Mouse (Mus musculus) heart, embryonic 15.5 days (tissue): ENCODE measurements around the gene Slc25a13. TPM values are rescaled to one million over a fixed set of nuclear protein-coding genes. Genes with fewer than 3 reads are reported as not detected.

Source experiments
- ATAC-seq: fragments of 200-750 bp; cut with Nextera tagmentation; replicated peaks from 2 replicates; pipeline ENCODE4 v1.8.0; 2017; ENCODE audit warnings: low read depth, moderate TSS enrichment; ENCODE audit not compliant: insufficient number of reproducible peaks, insufficient read depth, low FRiP score
- H3K27ac ChIP-seq: fragments of 300-500 bp; sonication (generic); 2 replicates; pipeline ENCODE4 v1.5.1; 2015; ENCODE audit warnings: mild to moderate bottlenecking, inconsistent platforms
- H3K27me3 ChIP-seq: fragments of 300-500 bp; sonication (generic); 2 replicates; pipeline ENCODE4 v1.6.1; 2015; ENCODE audit warnings: inconsistent platforms
- H3K36me3 ChIP-seq: fragments of 300-500 bp; sonication (generic); 2 replicates; pipeline ENCODE4 v1.6.1; 2015; ENCODE audit warnings: mild to moderate bottlenecking, inconsistent platforms
- H3K4me1 ChIP-seq: fragments of 300-500 bp; sonication (generic); replicated peaks from 2 replicates; pipeline ENCODE4 v1.6.1; 2015; ENCODE audit warnings: inconsistent platforms
- H3K4me2 ChIP-seq: fragments of 300-500 bp; sonication (generic); 2 replicates; pipeline ENCODE4 v1.6.1; 2015; ENCODE audit warnings: inconsistent platforms, mild to moderate bottlenecking, moderate library complexity
- H3K4me3 ChIP-seq: fragments of 300-500 bp; sonication (generic); 2 replicates; pipeline ENCODE4 v1.5.1; 2015; ENCODE audit warnings: mild to moderate bottlenecking, inconsistent platforms
- H3K9ac ChIP-seq: fragments of 300-500 bp; sonication (generic); 2 replicates; pipeline ENCODE4 v1.6.1; 2015; ENCODE audit warnings: mild to moderate bottlenecking, inconsistent platforms
- H3K9me3 ChIP-seq: fragments of 300-500 bp; sonication (generic); replicated peaks from 2 replicates; pipeline ENCODE4 v1.6.1; 2016; ENCODE audit warnings: inconsistent platforms
- WGBS: fragments of 180-500 bp; shearing (Covaris S2); methylation state at CpG from one replicate; pipeline ENCODE4 v1.1.7; 2015; ENCODE audit warnings: mixed read lengths; 5-methylcytosine and 5-hydroxymethylcytosine counted together
- polyA plus RNA-seq: library from polyadenylated mRNA; unstranded; fragments of >200 nt; fragmentation: Nextera tagmentation; extraction: Ambion mirVana; gene quantifications from 2 replicates; pipeline ENCODE4 v1.2.1, GENCODE M21; 2015

The Slc25a13 gene
- polyA plus RNA-seq, 1 experiment from 2014 or later, result 54.3 TPM

DNA sequence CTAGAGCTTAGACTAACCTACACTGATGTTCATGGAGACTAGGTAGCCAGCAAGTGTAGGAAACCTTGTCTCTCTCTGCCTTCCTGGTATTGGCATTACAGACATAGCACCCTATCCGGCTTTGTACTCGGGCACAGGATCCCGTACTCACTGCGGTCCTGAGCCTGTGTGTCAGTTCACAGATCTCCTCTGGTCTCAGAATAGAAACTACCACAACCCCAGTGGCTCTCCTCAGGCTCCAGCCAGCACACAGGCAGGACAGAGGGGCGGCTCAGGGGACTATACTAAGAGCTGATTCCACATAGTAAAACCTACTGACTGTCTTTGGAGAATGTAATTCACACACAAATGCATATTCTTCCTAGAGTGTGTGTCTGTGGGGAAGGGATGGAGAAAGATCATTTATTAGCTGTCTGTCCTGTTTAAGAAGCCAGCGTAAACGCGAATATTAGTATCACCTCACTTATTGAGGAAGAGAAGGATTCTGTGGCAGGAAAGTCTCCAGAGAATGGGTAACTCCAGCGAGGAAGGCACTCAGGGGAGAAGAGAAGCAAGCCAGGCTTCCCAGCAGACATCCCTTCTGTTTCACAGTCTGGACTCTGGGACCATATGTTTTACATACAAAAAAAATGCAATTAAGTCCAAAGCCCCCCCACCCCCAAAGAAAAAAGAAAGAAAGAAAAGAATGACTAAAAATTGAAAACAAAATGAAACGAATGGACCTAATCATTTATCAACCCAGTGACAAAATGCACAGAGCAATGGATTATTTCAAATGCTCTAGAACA, 49.4 kb downstream of the Slc25a13 start:
- H3K4me2 ChIP-seq, result no peak overlapping the region
- no peak overlapping the region for H3K4me3 ChIP-seq
- H3K27ac ChIP-seq, result peak overlapping the region; percentile 46
- WGBS, result 67% methylated on average over 10 of the region's 10 CpGs
- no peaks in the 10 kb centered on the region for H3K27me3 ChIP-seq
- no peak overlapping the region for H3K9ac ChIP-seq
- peaks cover 21% of the 10 kb centered on the region for H3K4me1 ChIP-seq
- ATAC-seq, result 0 out of 2 replicates have a peak, but pooled peaks have one; percentile 58
- H3K9me3 ChIP-seq, result no peaks in the 10 kb centered on the region
- H3K36me3 ChIP-seq, result no peaks in the 10 kb centered on the region

DNA sequence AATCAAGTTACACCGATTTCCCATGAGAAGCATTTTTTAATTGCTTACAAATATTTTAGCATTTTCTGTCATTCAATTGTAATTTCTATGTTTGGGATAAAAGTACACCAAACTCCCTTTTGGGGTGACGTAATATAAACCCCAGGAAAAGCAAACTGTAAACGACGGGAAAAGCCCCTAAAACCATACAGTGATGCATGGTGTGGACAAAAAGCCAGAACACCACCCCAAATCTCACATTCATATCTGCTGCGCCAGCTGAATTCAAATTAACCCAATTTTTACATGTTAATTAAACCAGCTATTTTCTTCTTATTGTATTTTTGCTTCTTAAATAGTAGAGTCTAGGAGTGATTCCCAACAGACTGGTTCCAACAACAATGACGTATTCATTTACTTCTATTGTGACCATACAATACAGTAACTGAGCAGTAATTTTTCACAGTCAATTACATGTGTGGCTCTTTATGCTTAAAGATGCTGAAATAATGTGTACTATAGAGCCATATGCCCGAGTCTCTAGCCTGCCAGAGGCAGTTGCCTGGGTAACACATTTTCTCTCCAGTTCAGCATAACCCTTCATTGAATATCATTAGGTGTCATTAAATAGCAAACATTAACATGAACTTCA, 53.9 kb downstream of the Slc25a13 start:
- no peak overlapping the region for H3K27ac ChIP-seq
- H3K36me3 ChIP-seq, result no peaks in the 10 kb centered on the region
- H3K4me1 ChIP-seq, result peaks cover 26% of the 10 kb centered on the region
- no peak overlapping the region for H3K9ac ChIP-seq
- H3K27me3 ChIP-seq, result no peaks in the 10 kb centered on the region
- no peak overlapping the region for H3K4me3 ChIP-seq
- WGBS, result 90% methylated on average over 7 of the region's 7 CpGs
- no peak overlapping the region for H3K4me2 ChIP-seq
- no peak for ATAC-seq
- no peaks in the 10 kb centered on the region for H3K9me3 ChIP-seq

DNA sequence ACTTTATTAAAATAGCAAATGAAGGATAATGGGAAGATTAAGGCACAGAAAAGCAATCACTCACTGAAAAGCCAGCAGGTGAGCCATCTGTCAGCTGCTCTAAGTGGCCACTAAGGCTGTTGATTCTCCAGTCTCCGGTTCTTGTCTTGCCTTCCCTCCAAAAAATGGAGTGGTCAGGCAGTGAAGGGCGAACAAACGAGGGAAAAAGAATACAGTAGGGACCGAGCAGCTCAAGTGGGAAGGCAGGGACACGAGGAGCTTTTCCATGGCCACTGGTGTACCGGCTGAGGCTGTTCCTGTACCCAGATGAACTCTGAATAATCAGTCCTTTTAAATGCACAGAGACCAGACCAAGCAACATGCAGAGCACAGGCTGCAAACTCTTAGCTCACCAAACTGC, 54.8 kb downstream of the Slc25a13 start:
- Histone ChIP-seq H3K27ac (no peak overlapping the region), H3K4me3 (no peak overlapping the region), H3K27me3 (no peaks in the 10 kb centered on the region), H3K36me3 (no peaks in the 10 kb centered on the region), H3K9me3 (no peaks in the 10 kb centered on the region), H3K9ac (no peak overlapping the region), H3K4me2 (no peak overlapping the region), H3K4me1 (peaks cover 18% of the 10 kb centered on the region)
- no peak for ATAC-seq
- 60% methylated on average over 6 of the region's 6 CpGs for WGBS

DNA sequence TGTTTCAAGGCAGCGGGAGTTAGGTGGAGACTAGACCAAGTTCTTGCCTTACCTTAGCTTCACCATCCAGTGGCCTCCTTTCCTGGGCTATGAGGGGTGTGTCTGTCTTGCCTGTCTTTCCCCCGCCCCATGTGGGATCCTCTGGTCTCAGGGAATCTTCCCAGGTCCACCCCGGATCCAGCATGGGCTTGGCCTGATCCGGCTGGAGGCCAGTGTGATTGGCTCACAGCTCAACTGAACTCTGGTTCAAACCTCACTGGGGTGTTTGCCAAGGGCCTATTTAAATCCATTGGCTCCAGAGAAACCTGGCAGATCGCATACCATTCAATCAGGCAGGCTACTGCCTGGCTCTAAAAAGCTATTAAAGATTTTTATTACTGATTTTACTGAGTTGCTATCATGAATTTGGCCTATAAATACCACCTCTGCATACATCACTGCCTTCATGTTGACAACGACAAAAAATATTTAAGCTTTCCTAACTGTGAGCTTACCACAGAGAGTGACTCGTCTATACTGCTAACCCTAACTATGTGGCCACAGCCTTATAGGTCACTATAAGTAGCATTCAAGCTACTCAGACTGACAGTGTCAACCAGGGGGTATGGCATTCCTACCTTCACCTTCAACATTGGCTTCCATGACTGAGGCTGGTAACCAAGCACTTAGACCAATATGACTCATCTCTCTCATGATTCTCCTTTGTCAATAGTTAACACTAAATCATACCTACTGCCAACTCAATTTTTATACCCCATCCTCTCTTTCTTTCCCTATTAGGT, 56.1 kb downstream of the Slc25a13 start:
- ATAC-seq, result no peak
- Histone ChIP-seq H3K9ac (no peak overlapping the region), H3K9me3 (no peaks in the 10 kb centered on the region), H3K4me2 (no peak overlapping the region), H3K27me3 (no peaks in the 10 kb centered on the region), H3K36me3 (no peaks in the 10 kb centered on the region), H3K27ac (no peak overlapping the region), H3K4me1 (peaks cover 25% of the 10 kb centered on the region), H3K4me3 (no peak overlapping the region)
- WGBS, result 76% methylated on average over 7 of the region's 7 CpGs

DNA sequence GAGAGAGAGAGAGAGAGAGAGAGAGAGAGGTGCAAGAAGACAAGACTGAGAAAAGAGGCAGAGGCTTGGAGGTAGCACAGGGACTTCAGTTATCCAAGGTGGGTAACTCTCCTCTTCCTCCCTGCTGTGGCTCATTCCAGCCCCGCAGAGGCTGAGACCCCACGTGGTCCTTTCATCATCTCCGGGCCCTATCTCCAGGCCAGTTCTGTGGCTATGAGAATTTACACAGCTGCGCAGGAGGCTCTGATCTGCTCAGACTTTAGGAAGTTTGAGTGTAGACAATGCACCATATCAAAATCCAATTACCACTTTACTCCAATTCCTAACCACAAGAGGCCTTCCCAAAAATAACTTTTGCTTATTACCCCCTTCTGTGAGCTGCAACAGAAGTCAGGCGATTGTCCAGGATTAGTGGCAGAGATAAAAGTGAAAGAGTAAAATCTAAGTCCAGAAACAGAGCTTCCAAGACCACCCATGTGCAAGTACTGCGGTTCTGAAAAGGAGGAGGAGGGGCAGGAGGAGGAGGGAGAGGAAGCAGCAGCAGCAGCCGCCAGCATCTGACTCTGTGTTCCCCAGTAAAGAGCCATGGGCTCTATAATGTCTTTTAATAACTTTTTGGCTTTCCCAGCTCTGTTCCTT, 57.6 kb downstream of the Slc25a13 start:
- Histone ChIP-seq H3K27ac (peak overlapping the region; percentile 67), H3K27me3 (no peaks in the 10 kb centered on the region), H3K4me1 (peaks cover 29% of the 10 kb centered on the region), H3K4me3 (no peak overlapping the region), H3K4me2 (no peak overlapping the region; the same call in 1 of the 2 replicates), H3K9ac (no peak overlapping the region), H3K36me3 (no peaks in the 10 kb centered on the region), H3K9me3 (no peaks in the 10 kb centered on the region)
- WGBS, result 19% methylated on average over 7 of the region's 7 CpGs
- ATAC-seq, result no peak

DNA sequence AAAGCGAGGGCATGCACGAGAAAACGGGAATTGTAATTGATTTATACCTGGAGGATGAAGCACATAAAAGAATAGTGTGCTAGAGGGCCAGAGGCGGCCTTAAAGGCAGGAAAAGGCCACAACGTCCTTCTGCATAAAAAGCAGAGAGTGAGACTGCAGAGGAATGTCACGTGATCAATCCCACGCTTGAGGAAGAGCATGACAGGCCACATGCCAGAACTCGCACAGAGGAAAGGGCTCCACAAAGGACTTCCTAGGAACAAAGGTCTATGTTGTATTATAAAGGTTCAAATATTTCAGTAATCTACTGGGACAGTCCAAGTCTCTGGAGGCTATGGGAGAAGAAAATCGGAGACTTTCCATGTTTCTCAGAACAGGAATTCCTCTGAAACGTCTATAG, 63.5 kb downstream of the Slc25a13 start:
- Histone ChIP-seq H3K27me3 (no peaks in the 10 kb centered on the region), H3K4me3 (no peak overlapping the region), H3K9ac (no peak overlapping the region), H3K9me3 (no peaks in the 10 kb centered on the region), H3K4me2 (no peak overlapping the region), H3K27ac (peak overlapping the region; percentile 4; the same call in 1 of the 2 replicates), H3K4me1 (peaks cover 22% of the 10 kb centered on the region), H3K36me3 (no peaks in the 10 kb centered on the region)
- ATAC-seq, result no peak
- 47% methylated on average over 10 of the region's 10 CpGs for WGBS

DNA sequence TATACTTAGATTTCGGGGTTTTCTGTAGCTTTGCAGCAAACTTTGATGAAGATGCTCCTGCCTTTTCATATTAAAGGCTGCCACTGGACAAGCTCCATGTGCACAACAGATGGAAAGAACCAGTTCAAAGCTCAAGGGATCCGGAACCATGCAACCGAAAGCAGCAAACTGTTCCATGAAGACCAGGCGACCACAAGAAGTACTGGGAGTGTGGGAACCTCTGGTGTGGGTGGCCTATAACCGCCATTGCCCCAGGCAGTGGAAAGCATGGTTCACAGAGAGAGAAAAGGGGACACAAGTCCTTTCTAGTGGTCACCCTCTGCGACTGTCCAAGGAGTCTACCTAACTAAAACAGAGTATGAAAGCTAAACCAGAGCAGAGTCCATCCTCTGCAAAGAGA, 66.2 kb downstream of the Slc25a13 start:
- no peaks in the 10 kb centered on the region for H3K9me3 ChIP-seq
- H3K4me3 ChIP-seq, result no peak overlapping the region
- H3K4me1 ChIP-seq, result peaks cover 15% of the 10 kb centered on the region
- H3K4me2 ChIP-seq, result no peak overlapping the region
- no peak for ATAC-seq
- no peak overlapping the region for H3K9ac ChIP-seq
- no peak overlapping the region for H3K27ac ChIP-seq
- 0 out of 2 replicates have a peak, but pooled peaks cover 4% of the 10 kb centered on the region for H3K36me3 ChIP-seq
- H3K27me3 ChIP-seq, result no peaks in the 10 kb centered on the region
- WGBS, result 90% methylated on average over 6 of the region's 6 CpGs

DNA sequence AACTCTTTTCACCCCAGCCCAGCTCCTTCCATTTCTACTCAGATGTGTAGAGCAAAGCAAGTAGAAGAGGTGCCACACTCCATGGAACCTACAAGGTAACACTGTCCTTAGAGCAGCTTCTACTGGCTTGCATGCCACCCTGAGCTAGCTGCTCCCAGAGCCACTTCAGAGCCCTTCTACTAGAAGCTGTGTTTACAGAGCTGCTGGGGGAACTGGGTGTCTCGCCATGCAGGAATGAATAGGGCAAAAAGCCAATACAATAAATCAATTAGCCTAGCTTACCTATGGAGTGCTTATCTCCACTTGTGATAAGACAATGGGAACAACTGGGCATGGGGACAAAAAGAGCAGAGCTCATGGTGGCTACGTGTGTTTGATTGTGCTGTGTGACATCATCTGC, 67.2 kb downstream of the Slc25a13 start:
- Histone ChIP-seq H3K4me2 (no peak overlapping the region), H3K27me3 (no peaks in the 10 kb centered on the region), H3K36me3 (0 out of 2 replicates have a peak, but pooled peaks cover 4% of the 10 kb centered on the region), H3K4me1 (peaks cover 10% of the 10 kb centered on the region), H3K4me3 (no peak overlapping the region), H3K27ac (no peak overlapping the region), H3K9ac (no peak overlapping the region), H3K9me3 (no peaks in the 10 kb centered on the region)
- 37% methylated on average over 2 of the region's 2 CpGs for WGBS
- ATAC-seq, result no peak

DNA sequence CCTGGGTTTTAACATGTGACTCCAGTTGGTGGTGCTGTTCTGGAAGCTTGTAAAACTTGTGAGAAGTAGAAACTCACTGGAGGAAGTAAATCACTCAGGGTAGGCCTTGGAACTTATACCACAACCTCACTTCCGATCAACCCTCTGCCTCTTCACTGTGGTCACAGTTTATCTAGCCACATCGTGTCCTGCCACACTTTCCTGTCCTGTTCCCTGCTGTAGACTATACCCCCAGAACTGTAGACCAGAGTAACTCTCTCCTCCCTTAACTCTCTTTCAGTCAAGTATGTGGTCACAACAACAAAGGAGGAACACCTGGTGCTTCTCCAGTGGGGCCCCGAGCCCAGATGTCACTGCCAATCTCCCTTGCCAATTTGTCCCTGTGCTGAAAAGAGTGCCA, 67.6 kb downstream of the Slc25a13 start:
- H3K9ac ChIP-seq, result no peak overlapping the region
- no peaks in the 10 kb centered on the region for H3K27me3 ChIP-seq
- H3K27ac ChIP-seq, result no peak overlapping the region
- H3K4me1 ChIP-seq, result peaks cover 10% of the 10 kb centered on the region
- 81% methylated on average over 3 of the region's 3 CpGs for WGBS
- H3K9me3 ChIP-seq, result no peaks in the 10 kb centered on the region
- H3K4me2 ChIP-seq, result no peak overlapping the region
- ATAC-seq, result 0 out of 2 replicates have a peak, but pooled peaks have one; percentile 16
- no peak overlapping the region for H3K4me3 ChIP-seq
- 0 out of 2 replicates have a peak, but pooled peaks cover 4% of the 10 kb centered on the region for H3K36me3 ChIP-seq

DNA sequence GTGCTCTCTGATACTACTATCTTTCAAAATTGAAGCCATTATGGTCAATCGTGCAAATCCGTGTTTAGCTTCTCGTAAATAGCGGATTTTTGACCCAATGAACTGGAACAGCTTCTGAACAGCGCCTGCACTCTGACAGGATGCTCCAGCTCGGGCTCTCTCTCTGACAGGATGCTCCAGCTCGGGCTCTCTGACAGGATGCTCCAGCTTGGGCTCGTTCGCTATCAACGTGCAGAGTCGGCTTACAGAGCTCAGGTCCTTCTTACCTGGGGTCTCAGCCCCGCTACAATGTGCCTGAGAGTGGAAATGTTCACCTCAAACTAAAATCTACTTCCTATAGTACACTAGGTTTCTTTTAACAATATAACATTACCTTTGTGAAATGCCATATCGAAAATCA, 71.6 kb downstream of the Slc25a13 start:
- peaks cover 4% of the 10 kb centered on the region; the same call in 1 of the 2 replicates for H3K36me3 ChIP-seq
- H3K4me2 ChIP-seq, result no peak overlapping the region
- no peak overlapping the region for H3K27ac ChIP-seq
- ATAC-seq, result no peak
- H3K27me3 ChIP-seq, result no peaks in the 10 kb centered on the region
- WGBS, result 82% methylated on average over 13 of the region's 13 CpGs
- H3K4me3 ChIP-seq, result no peak overlapping the region
- no peaks in the 10 kb centered on the region for H3K9me3 ChIP-seq
- H3K4me1 ChIP-seq, result 0 out of 2 replicates have a peak, but pooled peaks cover 6% of the 10 kb centered on the region
- no peak overlapping the region for H3K9ac ChIP-seq

DNA sequence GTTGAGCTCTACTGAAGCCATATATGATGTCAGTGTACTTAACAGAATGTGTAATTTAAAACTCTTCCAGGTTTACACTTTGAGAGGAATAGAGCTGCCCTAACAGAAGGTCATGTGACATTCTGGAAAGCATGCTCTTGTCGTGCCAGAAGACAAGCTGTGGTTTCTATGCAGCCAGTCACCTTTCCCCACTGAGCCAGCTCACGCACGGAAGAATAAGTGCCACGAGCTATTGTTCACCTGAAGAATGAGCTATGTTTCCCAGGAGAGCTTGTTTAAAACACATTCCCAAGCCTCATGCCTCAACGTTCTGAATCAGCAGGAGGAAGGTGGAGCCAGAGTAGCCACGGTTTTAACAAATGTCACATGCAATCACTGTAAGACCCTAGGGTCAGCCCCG, 73.4 kb downstream of the Slc25a13 start:
- no peak overlapping the region for H3K4me2 ChIP-seq
- WGBS, result 59% methylated on average over 7 of the region's 7 CpGs
- peaks cover 4% of the 10 kb centered on the region; the same call in 1 of the 2 replicates for H3K36me3 ChIP-seq
- no peaks in the 10 kb centered on the region for H3K27me3 ChIP-seq
- H3K9ac ChIP-seq, result no peak overlapping the region
- H3K4me3 ChIP-seq, result no peak overlapping the region
- no peaks in the 10 kb centered on the region for H3K9me3 ChIP-seq
- H3K27ac ChIP-seq, result no peak overlapping the region
- H3K4me1 ChIP-seq, result no peaks in the 10 kb centered on the region
- ATAC-seq, result no peak
